Comparison of ENCODE assay signal across 9 mouse cellular contexts in genomic region chr17:67473137-67473536, GRCm38 (mm10).
DNase-seq lines count a peak whose midpoint lies in the region; ATAC-seq and TF ChIP-seq lines count a peak whose summit lies in the region.
"Had no signal": no experiment of that assay in that cellular context is flagged by ENCODE, and none has a peak within 500 bp of the region (broad histone marks: within the 10 kb centered on the region; RNA-seq: fewer than 3 reads in every experiment).

No protein-coding gene starts in this region.

- 0 out of 2 replicates have a peak, but pooled peaks cover 2% of the 10 kb centered on the region for H3K4me1 ChIP-seq in midbrain, embryonic 11.5 days (ENCODE audit: control insufficient read depth, insufficient read depth, low read length)
- no peaks in the 10 kb centered on the region for H3K4me1 ChIP-seq in midbrain, embryonic 13.5 days (replicated peaks)
- H3K4me1 ChIP-seq in kidney, postnatal 0 days (replicated peaks; ENCODE audit: insufficient read depth, low read length), result no peaks in the 10 kb centered on the region
- H3K4me1 ChIP-seq in liver, embryonic 14.5 days (replicated peaks; ENCODE audit: control insufficient read depth in 2 of 2, insufficient read depth in 2 of 2, low read length in 1 of 2), result no peaks in the 10 kb centered on the region

- 36% methylated on average over 2 of the region's 2 CpGs for WGBS in midbrain, embryonic 11.5 days
- WGBS in midbrain, embryonic 13.5 days, result 17% methylated on average over 2 of the region's 2 CpGs
- 13% methylated on average over 2 of the region's 2 CpGs for WGBS in kidney, postnatal 0 days
- WGBS in liver, embryonic 14.5 days (ENCODE audit: insufficient replicate concordance), result 38% methylated on average over 2 of the region's 2 CpGs

- no peak overlapping the region for H3K9ac ChIP-seq in midbrain, embryonic 11.5 days (ENCODE audit: low read length)
- H3K9ac ChIP-seq in midbrain, embryonic 13.5 days (replicated peaks), result no peak overlapping the region
- no peak overlapping the region for H3K9ac ChIP-seq in kidney, postnatal 0 days (ENCODE audit: low read depth, low read length)
- H3K9ac ChIP-seq in liver, embryonic 14.5 days (replicated peaks), result no peak overlapping the region

- H3K27ac ChIP-seq in midbrain, embryonic 11.5 days (ENCODE audit: low read depth, low read length), result no peak overlapping the region
- no peak overlapping the region for H3K27ac ChIP-seq in midbrain, embryonic 13.5 days
- peak overlapping the region; percentile 70 for H3K27ac ChIP-seq in gastrocnemius, adult 2 months
- H3K27ac ChIP-seq in kidney, postnatal 0 days, result no peak overlapping the region
- H3K27ac ChIP-seq in liver, embryonic 14.5 days, result no peak overlapping the region
- H3K27ac ChIP-seq: macrophage had no signal

- no peak overlapping the region for H3K4me2 ChIP-seq in midbrain, embryonic 11.5 days
- H3K4me2 ChIP-seq in midbrain, embryonic 13.5 days (replicated peaks), result no peak overlapping the region
- no peak overlapping the region for H3K4me2 ChIP-seq in kidney, postnatal 0 days (ENCODE audit: low read length)
- no peak overlapping the region for H3K4me2 ChIP-seq in liver, embryonic 14.5 days (ENCODE audit: low read depth)

- intact Hi-C loops in gastrocnemius, adult 2 months (cut with DNase I), result loop anchor here (2.0 to 10.0 kb wide), 4 partner anchors 118 to 788 kb away; partner anchors contain the start of gene Ptprm

- H3K4me3 ChIP-seq in midbrain, embryonic 11.5 days (ENCODE audit: low read depth, low read length), result no peak overlapping the region
- no peak overlapping the region for H3K4me3 ChIP-seq in midbrain, embryonic 13.5 days (replicated peaks)
- peak overlapping the region; percentile 49 for H3K4me3 ChIP-seq in gastrocnemius, adult 2 months
- no peak overlapping the region for H3K4me3 ChIP-seq in kidney, postnatal 0 days (replicated peaks; ENCODE audit: low read depth, low read length)
- no peak overlapping the region for H3K4me3 ChIP-seq in liver, embryonic 14.5 days (ENCODE audit: insufficient read depth in 1 of 2, low read depth in 2 of 2, low read length in 2 of 2)

- H3K9me3 ChIP-seq in midbrain, embryonic 11.5 days (ENCODE audit: control insufficient read depth, low read length), result no peaks in the 10 kb centered on the region
- H3K9me3 ChIP-seq in midbrain, embryonic 13.5 days, result 0 out of 2 replicates have a peak, but pooled peaks cover 3% of the 10 kb centered on the region
- H3K9me3 ChIP-seq in kidney, postnatal 0 days (replicated peaks; ENCODE audit: low read length), result 0 out of 2 replicates have a peak, but pooled peaks cover 4% of the 10 kb centered on the region
- no peaks in the 10 kb centered on the region; the same call in none of the 2 replicates for H3K9me3 ChIP-seq in liver, embryonic 14.5 days (ENCODE audit: control insufficient read depth, low read length)

- no peaks in the 10 kb centered on the region for H3K36me3 ChIP-seq in midbrain, embryonic 11.5 days (ENCODE audit: control insufficient read depth, insufficient read depth, low read length)
- H3K36me3 ChIP-seq in midbrain, embryonic 13.5 days, result no peaks in the 10 kb centered on the region
- H3K36me3 ChIP-seq in kidney, postnatal 0 days (ENCODE audit: insufficient read depth, low read length), result no peaks in the 10 kb centered on the region
- no peaks in the 10 kb centered on the region for H3K36me3 ChIP-seq in liver, embryonic 14.5 days (replicated peaks; ENCODE audit: control insufficient read depth, insufficient read depth, low read depth)

- H3K27me3 ChIP-seq in midbrain, embryonic 11.5 days (ENCODE audit: control insufficient read depth, insufficient read depth, low read length), result no peaks in the 10 kb centered on the region
- H3K27me3 ChIP-seq in midbrain, embryonic 13.5 days, result no peaks in the 10 kb centered on the region
- H3K27me3 ChIP-seq in kidney, postnatal 0 days (ENCODE audit: insufficient read depth, low read length), result no peaks in the 10 kb centered on the region
- H3K27me3 ChIP-seq in liver, embryonic 14.5 days (ENCODE audit: control insufficient read depth, insufficient read depth, low read length), result no peaks in the 10 kb centered on the region

- ATAC-seq in midbrain, embryonic 11.5 days (ENCODE audit: low FRiP score), result peak; percentile 59; the same call in 1 of the 2 replicates
- no peak for ATAC-seq in midbrain, embryonic 13.5 days
- ATAC-seq in kidney, postnatal 0 days (replicated peaks; ENCODE audit: low FRiP score, low read depth), result no peak
- ATAC-seq in liver, embryonic 14.5 days (ENCODE audit: insufficient read depth), result no peak
- no peak for ATAC-seq in erythroblast, adult 5-6 weeks (replicated peaks; ENCODE audit: low FRiP score, poor library complexity, severe bottlenecking)

- DNase-seq in midbrain, embryonic 11.5 days (ENCODE audit: low spot score, missing footprints), result peak; percentile 96
- peak; percentile 78 for DNase-seq in cerebellum, postnatal 10 days
- peak; percentile 69 for DNase-seq in gastrocnemius, adult 2 months
- DNase-seq in kidney, postnatal 0 days (ENCODE audit: low spot score), result peak; percentile 89
- DNase-seq in liver, embryonic 14.5 days (ENCODE audit: low read depth in 3 of 3, low spot score in 3 of 3), result no peak
- DNase-seq in right cerebral cortex, adult 18-20 months, result peak; percentile 65

- TF ChIP-seq CTCF in gastrocnemius, adult 2 months (IDR thresholded peaks at IDR 0.05), result peak; percentile 87
- TF ChIP-seq CTCF in kidney, postnatal 0 days (IDR thresholded peaks at IDR 0.05; ENCODE audit: low read depth), result peak; percentile 82
- peak; percentile 48 for TF ChIP-seq CTCF in liver, embryonic 14.5 days (IDR thresholded peaks at IDR 0.05; ENCODE audit: low read depth)

- no peak for TF ChIP-seq EP300 in liver, embryonic 14.5 days (IDR thresholded peaks at IDR 0.05; ENCODE audit: low read depth)

Comparison
In these comparisons a context has a peak if more than half of its experiments do, and no peak if none do; other contexts are left out.
1. DNase-seq: peak in midbrain, embryonic 11.5 days (single experiment), cerebellum, postnatal 10 days (2 of 2), gastrocnemius, adult 2 months (single experiment), kidney, postnatal 0 days (single experiment) and right cerebral cortex, adult 18-20 months (single experiment); none in liver, embryonic 14.5 days (0 of 3).
2. Peak in every context shown above with its lines, with median percentiles within 50 percentile points of each other: CTCF ChIP-seq.